Mouse (Mus musculus): ENCODE data around the gene Atp1a1. TPM values are rescaled to one million over a fixed set of nuclear protein-coding genes. Genes with fewer than 3 reads are reported as not detected.

Atp1a1 gene
- 163 and 184 TPM in 2 replicates for total RNA-seq (2014; rRNA removed)
- 159 and 183 TPM in 2 replicates for polyA plus RNA-seq (2012; rRNA removed)

GRCm38 (mm10) chr3:101604550-101605223 is at the start of gene Atp1a1:
Gene Atp1a1 (minus strand): TSS chr3:101604684.
- H3K27me3 ChIP-seq (ENCODE audit: control insufficient read depth, insufficient read depth, low read length) = no peaks in the 10 kb centered on the region

GRCm38 (mm10) chr3:101653446-101653845 is 49.0 kb upstream of the Atp1a1 start:
- 81% methylated on average over 7 of the region's 7 CpGs for WGBS
- H3K4me3 ChIP-seq (ENCODE audit: insufficient read depth, low read depth, low read length) = no peak overlapping the region

More at GRCm38 (mm10) chr3:101604550-101605223, at the start of gene Atp1a1:
- Histone ChIP-seq H3K27ac (replicated peaks; ENCODE audit: insufficient read depth, low read depth, low read length) (peak within 1 kb of the TSS; percentile 89), H3K36me3 (ENCODE audit: control insufficient read depth, insufficient read depth, low read length) (no peaks in the 10 kb centered on the region), H3K79me2 (ENCODE audit: control insufficient read depth, insufficient read depth, low read length) (peaks cover 15% of the 10 kb centered on the region; the same call in 1 of the 2 replicates), H3K4me3 (ENCODE audit: insufficient read depth, low read depth, low read length) (peak within 1 kb of the TSS; percentile 80), H3K9ac (ENCODE audit: low read depth, low read length) (peak within 1 kb of the TSS; percentile 92), H3K4me1 (ENCODE audit: control insufficient read depth, insufficient read depth, low read length) (peaks cover 19% of the 10 kb centered on the region)
- no peak; the same call in 1 of the 2 replicates for TF ChIP-seq CTCF (IDR thresholded peaks at IDR 0.05; ENCODE audit: low read depth, low read length)
- peak; percentile 99 for TF ChIP-seq POLR2A (IDR thresholded peaks at IDR 0.05; ENCODE audit: extremely low read depth, insufficient read depth, low read length)
- DNase-seq (ENCODE audit: extremely low read depth, low read depth, low spot score) = peak; percentile 88
- WGBS = 2% methylated on average over 63 of the region's 64 CpGs

DNA sequence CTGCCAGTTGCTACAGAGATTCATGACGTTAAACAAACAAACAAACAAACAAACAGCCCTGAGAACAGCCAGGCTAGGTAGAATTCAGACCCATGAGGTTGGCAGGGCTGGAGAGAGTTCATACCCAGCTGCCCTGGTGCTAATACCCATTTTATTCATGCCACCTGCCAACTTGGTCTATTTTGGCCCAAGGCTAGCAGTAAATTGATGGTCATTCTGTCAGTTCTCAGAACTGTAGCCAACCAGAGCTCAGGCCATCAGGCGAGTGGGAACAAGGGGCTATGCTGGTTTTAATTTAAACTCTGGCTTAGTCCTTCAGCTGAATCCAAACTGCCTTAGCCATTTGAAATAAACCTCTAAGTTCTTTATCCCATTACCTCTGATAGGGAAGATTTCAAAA is 48.5 kb upstream of the Atp1a1 start:
- Histone ChIP-seq H3K27me3 (ENCODE audit: control insufficient read depth, insufficient read depth, low read length) (no peaks in the 10 kb centered on the region), H3K36me3 (ENCODE audit: control insufficient read depth, insufficient read depth, low read length) (no peaks in the 10 kb centered on the region), H3K79me2 (ENCODE audit: control insufficient read depth, insufficient read depth, low read length) (no peaks in the 10 kb centered on the region), H3K4me3 (ENCODE audit: insufficient read depth, low read depth, low read length) (no peak overlapping the region), H3K9ac (ENCODE audit: low read depth, low read length) (no peak overlapping the region), H3K27ac (replicated peaks; ENCODE audit: insufficient read depth, low read depth, low read length) (no peak overlapping the region), H3K4me1 (ENCODE audit: control insufficient read depth, insufficient read depth, low read length) (no peaks in the 10 kb centered on the region)
- DNase-seq (ENCODE audit: extremely low read depth, low read depth, low spot score) = no peak
- WGBS = 78% methylated on average over 2 of the region's 2 CpGs
- TF ChIP-seq POLR2A (IDR thresholded peaks at IDR 0.05; ENCODE audit: extremely low read depth, insufficient read depth, low read length) (no peak), CTCF (IDR thresholded peaks at IDR 0.05; ENCODE audit: low read depth, low read length) (no peak)

More at GRCm38 (mm10) chr3:101653446-101653845, 49.0 kb upstream of the Atp1a1 start:
- Histone ChIP-seq H3K79me2 (ENCODE audit: control insufficient read depth, insufficient read depth, low read length) (no peaks in the 10 kb centered on the region), H3K27me3 (ENCODE audit: control insufficient read depth, insufficient read depth, low read length) (no peaks in the 10 kb centered on the region), H3K9ac (ENCODE audit: low read depth, low read length) (no peak overlapping the region), H3K36me3 (ENCODE audit: control insufficient read depth, insufficient read depth, low read length) (no peaks in the 10 kb centered on the region), H3K27ac (replicated peaks; ENCODE audit: insufficient read depth, low read depth, low read length) (no peak overlapping the region), H3K4me1 (ENCODE audit: control insufficient read depth, insufficient read depth, low read length) (no peaks in the 10 kb centered on the region)
- no peak for TF ChIP-seq POLR2A (IDR thresholded peaks at IDR 0.05; ENCODE audit: extremely low read depth, insufficient read depth, low read length)
- TF ChIP-seq CTCF (IDR thresholded peaks at IDR 0.05; ENCODE audit: low read depth, low read length) = no peak
- no peak for DNase-seq (ENCODE audit: extremely low read depth, low read depth, low spot score)

- 79% methylated on average over 2 of the region's 2 CpGs for WGBS
- Histone ChIP-seq H3K27me3 (ENCODE audit: control insufficient read depth, insufficient read depth, low read length) (no peaks in the 10 kb centered on the region), H3K79me2 (ENCODE audit: control insufficient read depth, insufficient read depth, low read length) (no peaks in the 10 kb centered on the region), H3K4me1 (ENCODE audit: control insufficient read depth, insufficient read depth, low read length) (no peaks in the 10 kb centered on the region), H3K4me3 (ENCODE audit: insufficient read depth, low read depth, low read length) (no peak overlapping the region), H3K9ac (ENCODE audit: low read depth, low read length) (no peak overlapping the region), H3K27ac (replicated peaks; ENCODE audit: insufficient read depth, low read depth, low read length) (no peak overlapping the region), H3K36me3 (ENCODE audit: control insufficient read depth, insufficient read depth, low read length) (no peaks in the 10 kb centered on the region)
- TF ChIP-seq POLR2A (IDR thresholded peaks at IDR 0.05; ENCODE audit: extremely low read depth, insufficient read depth, low read length) = no peak
- TF ChIP-seq CTCF (IDR thresholded peaks at IDR 0.05; ENCODE audit: low read depth, low read length) = no peak
- no peak for DNase-seq (ENCODE audit: extremely low read depth, low read depth, low spot score)
Measured at GRCm38 (mm10) chr3:101650328-101650727, 45.8 kb upstream of the Atp1a1 start.

GRCm38 (mm10) chr3:101649271-101649670 is 44.8 kb upstream of the Atp1a1 start:
- Histone ChIP-seq H3K4me3 (ENCODE audit: insufficient read depth, low read depth, low read length) (no peak overlapping the region), H3K79me2 (ENCODE audit: control insufficient read depth, insufficient read depth, low read length) (no peaks in the 10 kb centered on the region), H3K4me1 (ENCODE audit: control insufficient read depth, insufficient read depth, low read length) (no peaks in the 10 kb centered on the region), H3K36me3 (ENCODE audit: control insufficient read depth, insufficient read depth, low read length) (no peaks in the 10 kb centered on the region), H3K27ac (replicated peaks; ENCODE audit: insufficient read depth, low read depth, low read length) (no peak overlapping the region), H3K9ac (ENCODE audit: low read depth, low read length) (no peak overlapping the region), H3K27me3 (ENCODE audit: control insufficient read depth, insufficient read depth, low read length) (no peaks in the 10 kb centered on the region)
- no peak for DNase-seq (ENCODE audit: extremely low read depth, low read depth, low spot score)
- 62% methylated on average over 2 of the region's 2 CpGs for WGBS
- no peak for TF ChIP-seq POLR2A (IDR thresholded peaks at IDR 0.05; ENCODE audit: extremely low read depth, insufficient read depth, low read length)

All from liver, adult 2 months (tissue).